Mouse (Mus musculus): ENCODE data around the gene Dchs2.
A peak's percentile ranks its signal among the peaks of the same experiment; 100 is the strongest.
"Not testable (repeated sequence)": the region's sequence is repeated elsewhere in the genome, so short reads cannot be mapped to it uniquely, and the experiment has no call there.

The Dchs2 gene

GRCm38 (mm10) chr3:83127726-83128448 is at the start of gene Dchs2:
Gene Dchs2, plus strand, starts transcription at chr3:83127948.
- DNase-seq (ENCODE audit: low read depth): no peak

- peak; percentile 75 for DNase-seq (ENCODE audit: low read depth)
These were observed 47.1 kb upstream of the Dchs2 start for GRCm38 (mm10) chr3:83080567-83081055.

DNA sequence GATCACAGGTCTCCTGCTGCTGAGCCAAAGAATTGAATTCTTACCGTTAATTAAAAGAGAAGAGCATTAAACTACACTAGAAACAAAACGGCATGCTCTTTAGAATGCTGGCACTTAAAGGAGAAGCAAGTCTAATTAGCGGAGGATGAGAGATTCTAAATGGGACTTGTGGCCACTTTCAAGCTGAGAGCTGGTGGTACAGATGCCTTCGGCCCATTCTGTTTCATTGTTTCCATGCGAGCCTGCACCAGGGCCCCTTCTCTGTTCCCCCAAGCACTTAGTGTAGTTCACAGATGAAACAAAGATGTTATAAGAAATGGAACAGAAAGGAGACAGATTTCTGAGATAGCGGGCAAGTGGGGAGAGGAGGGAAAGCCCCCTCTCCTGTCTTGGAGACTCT is 30.2 kb upstream of the Dchs2 start:
- DNase-seq (ENCODE audit: low read depth): no peak

- no peak for DNase-seq (ENCODE audit: low read depth)
These were observed 29.2 kb upstream of the Dchs2 start for GRCm38 (mm10) chr3:83098546-83099034.

- DNase-seq (ENCODE audit: low read depth): no peak
These were observed 28.6 kb upstream of the Dchs2 start for GRCm38 (mm10) chr3:83099139-83099538.

DNA sequence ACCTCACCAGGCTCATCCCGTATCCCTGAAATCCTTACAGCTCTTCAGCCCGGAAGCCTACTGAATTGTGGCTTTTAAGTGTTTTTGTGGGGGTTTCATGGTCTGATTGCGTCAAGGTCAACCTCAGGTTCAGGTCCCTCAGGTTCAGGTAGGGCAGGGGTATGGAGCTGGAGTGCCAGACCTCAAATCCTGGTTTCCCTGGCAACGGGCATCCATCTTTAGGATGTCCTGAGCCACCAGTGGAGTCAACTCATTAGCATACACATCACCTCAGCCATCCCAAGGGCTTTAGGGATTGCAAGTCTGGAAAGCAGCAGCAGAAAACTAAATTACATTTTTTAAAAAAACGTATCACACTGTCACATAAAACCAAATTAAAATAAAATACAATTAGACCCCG is 28.1 kb upstream of the Dchs2 start:
- DNase-seq (ENCODE audit: low read depth): no peak

DNA sequence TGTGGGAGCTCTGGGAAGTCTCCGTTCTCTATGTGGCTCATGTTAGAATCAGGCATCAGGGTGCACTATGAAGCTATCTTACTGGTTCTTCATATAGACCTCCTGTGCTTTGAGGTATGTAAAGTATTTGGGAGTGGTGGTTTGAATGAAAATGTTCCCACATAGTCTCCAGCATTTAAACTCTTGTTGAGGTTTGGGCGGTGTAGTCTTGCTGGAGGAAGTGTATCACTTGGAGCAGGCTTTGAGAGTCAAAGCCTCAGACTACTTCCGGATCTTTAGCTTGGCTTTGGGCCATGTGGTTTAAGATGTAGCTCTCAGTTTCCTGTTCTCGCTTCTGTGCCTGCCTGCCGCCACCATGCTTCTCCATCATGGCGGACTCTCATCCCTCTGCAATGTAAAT is 25.5 kb upstream of the Dchs2 start:
- no peak for DNase-seq (ENCODE audit: low read depth)

GRCm38 (mm10) chr3:83110163-83110562 is 17.6 kb upstream of the Dchs2 start:
- peak; percentile 45 for DNase-seq (ENCODE audit: low read depth)

DNA sequence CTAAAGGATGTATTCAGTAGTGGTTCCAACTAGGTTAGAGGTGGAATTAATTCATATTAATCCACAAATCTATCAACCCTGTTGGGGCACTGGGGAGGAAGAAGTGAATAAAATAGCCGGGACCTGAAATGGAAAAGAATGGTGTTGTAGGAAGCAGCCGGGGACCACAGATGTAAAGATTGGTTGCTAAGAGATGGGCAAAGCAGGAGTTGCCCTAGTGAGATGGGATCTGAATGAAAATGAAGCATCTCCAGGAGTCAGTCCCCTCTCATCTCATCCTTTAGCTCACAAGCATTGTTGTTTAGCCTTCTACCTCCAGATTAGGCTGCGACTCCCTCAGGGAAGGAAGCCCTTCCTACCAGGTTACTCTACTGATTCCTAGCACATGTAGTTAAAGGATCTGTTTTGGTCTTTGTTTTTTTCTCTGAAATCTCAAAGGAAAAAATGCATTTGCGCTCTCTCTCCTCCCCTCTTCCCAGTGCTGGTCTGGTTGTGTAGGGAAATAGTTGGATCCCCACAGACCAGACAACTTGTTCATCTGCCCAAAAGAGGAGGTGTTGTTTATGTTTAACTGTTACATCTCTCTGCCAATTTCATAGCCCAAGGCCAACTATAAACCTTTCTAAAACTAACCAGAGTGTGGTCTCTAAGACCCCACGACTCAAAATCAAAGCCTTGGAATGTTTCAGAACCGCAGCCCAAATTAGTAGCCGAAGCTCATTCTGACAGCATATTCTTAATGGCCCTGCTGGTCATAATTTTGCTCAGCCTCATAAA is 16.1 kb upstream of the Dchs2 start:
- DNase-seq (ENCODE audit: low read depth): no peak

DNA sequence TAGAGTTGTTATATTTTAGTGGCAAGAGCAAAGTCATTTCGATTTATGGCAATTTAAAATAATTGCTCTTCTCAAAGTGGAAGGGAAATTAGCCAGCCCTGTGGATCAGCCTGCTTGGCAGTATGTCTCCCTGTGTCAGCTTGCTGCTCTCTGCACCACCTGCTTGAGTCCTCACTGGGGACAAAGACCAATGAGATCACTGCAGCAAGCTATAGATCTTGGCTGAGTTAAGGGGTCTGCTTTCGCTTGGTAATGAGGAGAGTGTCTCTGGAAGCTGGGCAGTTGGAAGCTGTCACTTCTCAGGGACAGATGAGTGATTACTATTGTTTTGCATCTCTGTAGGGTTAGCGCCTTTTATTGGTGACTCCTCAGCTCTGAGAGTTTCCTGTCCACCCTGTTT is 14.9 kb upstream of the Dchs2 start:
- DNase-seq (ENCODE audit: low read depth): no peak

GRCm38 (mm10) chr3:83114946-83115345 is 12.8 kb upstream of the Dchs2 start:
- no peak for DNase-seq (ENCODE audit: low read depth)

DNA sequence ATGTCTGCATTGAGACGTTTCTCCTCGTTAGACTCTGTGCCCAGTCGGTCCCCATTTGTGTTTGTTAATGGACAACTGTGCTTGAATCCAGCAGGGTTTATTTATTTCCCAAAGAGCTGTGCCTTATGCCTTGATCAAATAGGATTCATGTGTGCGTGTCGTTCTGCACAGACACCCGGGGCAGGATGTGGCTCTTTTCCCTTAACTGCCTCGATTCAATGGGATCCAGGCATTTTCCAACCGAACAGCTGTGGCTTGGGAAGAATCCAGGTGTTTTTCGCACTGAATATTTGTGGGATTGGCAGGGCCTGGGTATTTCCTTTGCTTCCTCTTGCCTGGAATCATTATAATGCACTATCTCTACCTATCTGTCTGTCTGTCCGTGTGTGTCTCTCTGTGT is 10.2 kb upstream of the Dchs2 start:
- DNase-seq (ENCODE audit: low read depth): peak; percentile 5

GRCm38 (mm10) chr3:83123945-83124344 is 3.8 kb upstream of the Dchs2 start:
- not testable (repeated sequence) for DNase-seq (ENCODE audit: low read depth)

DNA sequence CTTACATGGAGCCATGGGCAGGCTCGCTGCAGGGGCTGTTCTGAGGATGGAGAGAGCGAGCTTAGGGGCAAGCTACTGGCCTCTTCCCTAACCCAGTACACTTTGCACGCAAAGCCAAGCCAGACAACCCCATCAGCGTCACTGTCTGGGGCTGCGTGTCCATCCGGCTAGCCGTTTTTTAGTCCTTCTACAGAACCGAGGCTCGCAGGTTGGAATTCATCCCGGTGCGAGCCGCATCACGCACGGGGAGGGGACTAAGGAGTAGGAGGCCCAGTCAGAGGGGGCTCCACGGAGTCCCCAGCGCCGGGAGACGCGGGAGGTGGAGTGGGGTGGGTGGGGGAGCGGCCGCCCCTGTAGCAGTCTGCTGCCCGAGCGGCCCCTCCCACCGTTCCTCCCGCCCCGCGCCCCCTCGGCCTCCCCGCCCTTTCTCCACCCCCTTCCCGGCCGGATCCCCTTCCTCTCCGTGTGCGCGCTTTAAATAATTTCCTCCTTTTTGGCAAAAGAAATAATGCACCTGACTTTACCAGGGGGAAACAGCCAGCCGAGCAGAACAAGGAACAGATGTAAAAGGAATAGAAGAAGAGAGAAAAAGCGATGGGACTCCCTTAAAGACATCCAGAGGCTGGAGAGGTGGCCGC is 541 bp upstream of the Dchs2 start:
- no peak for DNase-seq (ENCODE audit: low read depth)

DNA sequence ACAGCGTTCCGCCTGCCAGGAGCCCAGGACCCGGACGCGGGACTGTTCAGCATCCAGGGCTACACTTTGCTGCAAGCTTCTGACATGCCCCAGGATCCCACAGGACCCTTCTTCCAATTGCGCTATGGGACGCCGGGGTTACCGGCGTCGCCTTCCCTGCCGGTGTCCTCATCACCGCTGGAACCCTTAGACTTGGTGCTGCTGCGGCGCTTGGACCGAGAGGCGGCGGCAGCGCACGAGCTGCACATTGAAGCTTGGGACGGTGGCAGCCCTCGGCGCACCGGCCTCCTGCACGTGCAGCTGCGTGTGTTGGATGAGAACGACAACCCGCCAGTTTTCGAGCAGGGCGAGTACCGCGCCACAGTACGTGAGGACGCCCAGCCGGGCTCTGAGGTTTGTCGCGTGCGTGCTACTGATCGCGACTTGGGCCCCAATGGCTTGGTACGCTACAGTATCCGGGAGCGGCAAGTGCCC is 738 bp downstream of the Dchs2 start:
- no peak for DNase-seq (ENCODE audit: low read depth)

DNA sequence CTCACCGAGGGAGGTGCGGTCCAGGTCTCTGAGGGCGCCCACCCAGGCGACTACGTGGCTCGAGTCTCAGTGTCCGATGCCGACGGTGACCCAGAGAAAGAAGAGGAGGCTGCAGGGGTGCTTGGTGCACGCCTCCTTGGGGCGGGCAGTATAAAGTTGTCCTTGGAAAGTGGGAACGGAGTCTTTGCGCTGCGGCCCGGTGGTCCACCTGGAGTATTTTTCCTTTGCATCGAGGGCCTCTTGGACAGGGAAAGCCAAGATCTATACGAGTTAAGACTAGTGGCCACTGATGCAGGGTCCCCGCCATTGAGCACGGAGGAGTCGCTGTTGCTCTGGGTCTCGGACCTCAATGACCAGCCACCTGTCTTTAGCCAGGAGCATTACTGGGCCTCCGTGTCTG is 1.4 kb downstream of the Dchs2 start:
- no peak for DNase-seq (ENCODE audit: low read depth)

DNA sequence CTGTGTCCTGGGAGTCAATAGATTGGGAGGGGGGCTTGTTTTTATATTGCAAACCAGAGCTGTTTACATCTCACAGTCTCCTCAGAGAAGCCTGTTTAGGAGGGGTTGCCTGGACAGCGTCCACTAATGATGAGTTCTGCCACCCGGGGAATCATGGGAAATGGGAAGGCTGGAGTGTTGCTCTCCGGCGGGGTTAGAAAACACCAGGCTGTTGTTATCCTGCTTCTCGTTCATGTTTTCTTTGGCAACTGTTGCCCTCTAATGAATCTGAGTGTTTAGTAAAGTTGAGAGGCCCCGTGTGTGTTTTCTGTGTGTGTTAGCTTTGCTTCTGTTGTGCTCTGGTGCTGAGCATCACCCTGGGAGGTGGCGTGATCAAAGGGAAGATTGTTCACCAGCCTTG is 8.7 kb downstream of the Dchs2 start:
- DNase-seq (ENCODE audit: low read depth): peak; percentile 7

DNA sequence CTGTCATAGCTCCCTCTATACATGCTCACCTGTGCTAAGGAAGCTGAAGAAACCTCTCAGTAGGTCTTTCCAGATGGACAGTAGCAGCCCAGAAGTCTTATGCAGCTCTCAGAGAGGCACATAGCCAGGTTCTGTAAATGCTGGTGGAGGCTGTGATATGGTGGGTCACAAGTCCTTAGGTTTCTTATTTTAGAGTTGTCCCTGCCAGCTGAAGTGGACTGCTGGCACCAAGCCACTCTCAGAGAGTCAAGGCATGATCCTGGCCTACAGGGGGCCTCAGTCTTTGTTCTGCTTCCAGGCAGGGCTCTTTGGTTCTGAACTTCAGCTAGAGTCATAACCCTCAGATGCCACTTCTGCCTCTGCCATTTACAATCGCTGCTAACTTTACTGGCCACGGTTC is 11.1 kb downstream of the Dchs2 start:
- no peak for DNase-seq (ENCODE audit: low read depth)

DNA sequence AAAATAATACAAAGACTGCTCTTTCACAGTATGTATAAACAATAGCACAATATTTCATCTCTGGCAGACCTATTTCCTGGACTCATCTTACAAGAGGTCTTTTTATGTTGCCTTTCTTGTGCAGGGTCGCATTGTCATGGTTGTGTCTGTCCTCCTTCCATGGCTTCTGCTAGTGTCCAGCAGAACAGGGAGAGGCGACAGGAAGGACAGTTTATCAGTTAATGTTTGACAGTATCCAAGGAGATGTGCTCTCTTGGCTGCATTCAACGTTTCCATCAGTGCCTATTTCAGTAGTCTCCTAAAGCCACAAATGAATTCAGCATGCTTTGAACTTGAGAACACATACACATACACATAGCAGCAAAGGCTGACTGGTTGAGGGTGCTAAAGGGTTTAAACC is 17.9 kb downstream of the Dchs2 start:
- no peak for DNase-seq (ENCODE audit: low read depth)

DNA sequence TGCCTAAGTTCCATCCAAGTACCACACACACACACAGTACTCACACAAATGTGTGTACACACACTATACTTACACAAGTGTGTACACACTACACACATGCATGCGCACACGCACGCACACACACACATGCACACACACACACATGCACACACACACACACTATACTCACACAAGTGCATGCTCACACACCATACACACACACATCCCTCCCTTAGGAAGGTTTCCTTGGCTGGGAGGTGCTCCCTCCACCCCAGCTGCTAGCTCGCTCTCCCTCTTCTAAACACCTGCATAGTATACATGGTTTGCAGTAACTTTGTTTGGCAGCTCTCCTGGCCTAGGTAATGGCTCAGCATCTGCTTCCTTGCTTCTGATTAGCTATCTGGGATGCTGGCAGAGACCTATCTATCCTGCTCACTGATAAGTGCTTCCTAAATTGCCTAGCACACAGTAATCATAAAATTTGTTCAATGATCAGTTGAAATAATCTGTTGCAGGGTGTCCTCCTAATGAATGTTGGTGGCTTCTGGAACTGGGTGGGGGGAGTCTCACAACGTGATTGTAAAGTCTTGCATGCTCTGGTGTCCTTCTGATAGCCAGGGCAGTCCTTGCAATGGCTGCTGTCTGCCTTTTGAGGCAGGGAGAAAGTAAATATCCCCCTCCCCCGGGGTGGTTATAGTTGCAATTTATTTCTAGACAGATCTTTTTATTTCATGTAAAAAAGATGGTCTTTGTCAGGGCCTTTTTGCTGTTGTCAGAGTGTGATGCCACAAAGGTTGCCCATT is 19.7 kb downstream of the Dchs2 start:
- no peak for DNase-seq (ENCODE audit: low read depth)

- DNase-seq (ENCODE audit: low read depth): no peak
These were observed 20.3 kb downstream of the Dchs2 start for GRCm38 (mm10) chr3:83148055-83148447.

- no peak for DNase-seq (ENCODE audit: low read depth)
These were observed 20.8 kb downstream of the Dchs2 start for GRCm38 (mm10) chr3:83148508-83148907.

Measured in NIH3T3 (cell line).